Mouse (Mus musculus) heart, postnatal 0 days (tissue): ENCODE measurements at regions not wholly inside any gene's neighbourhood (a gene's known extent, or its start where the extent isn't known, plus 50 kb on each side); places are given as distances from the start of the nearest gene placed in this dataset.

Experiments used
- ATAC-seq: fragments of 200-750 bp; cut with Nextera tagmentation; 2 replicates; pipeline ENCODE4 v1.8.0; 2017; ENCODE audit warnings: low read depth, moderate number of reproducible peaks, moderate library complexity; ENCODE audit not compliant: insufficient read depth
- DNase-seq: peaks from one replicate; pipeline ENCODE4 v3.0.0-alpha.2; 2016; ENCODE audit warnings: low spot score
- H3K27ac ChIP-seq: fragments of 300-500 bp; sonication (generic); 2 replicates; pipeline ENCODE4 v1.5.1; 2014; ENCODE audit warnings: low read depth, mild to moderate bottlenecking
- H3K27me3 ChIP-seq: fragments of 300-500 bp; sonication (generic); 2 replicates; pipeline ENCODE4 v1.6.1; 2014; ENCODE audit warnings: low read length, mixed read lengths; ENCODE audit not compliant: control insufficient read depth, insufficient read depth
- H3K36me3 ChIP-seq: fragments of 300-500 bp; sonication (generic); replicated peaks from 2 replicates; pipeline ENCODE4 v1.6.1; 2014; ENCODE audit warnings: low read length, mixed read lengths; ENCODE audit not compliant: control insufficient read depth, insufficient read depth
- H3K4me1 ChIP-seq: fragments of 300-500 bp; sonication (generic); 2 replicates; pipeline ENCODE4 v1.6.1; 2014; ENCODE audit warnings: antibody characterized with exemption; ENCODE audit not compliant: control insufficient read depth, insufficient read depth
- H3K4me2 ChIP-seq: fragments of 300-500 bp; sonication (generic); 2 replicates; pipeline ENCODE4 v1.6.1; 2014; ENCODE audit warnings: low read depth, mild to moderate bottlenecking, low read length, moderate library complexity
- H3K4me3 ChIP-seq: fragments of 300-500 bp; sonication (generic); 2 replicates; pipeline ENCODE4 v1.5.1; 2014; ENCODE audit warnings: low read depth, low read length
- H3K9ac ChIP-seq: fragments of 300-500 bp; sonication (generic); replicated peaks from 2 replicates; pipeline ENCODE4 v1.6.1; 2014; ENCODE audit warnings: low read depth, low read length, mixed read lengths
- H3K9me3 ChIP-seq: fragments of 300-500 bp; sonication (generic); replicated peaks from 2 replicates; pipeline ENCODE4 v1.6.1; 2016; ENCODE audit warnings: low read length; ENCODE audit not compliant: control insufficient read depth
- CTCF ChIP-seq: IDR thresholded peaks from 2 replicates; pipeline ENCODE4 v1.5.1; 2016; ENCODE audit warnings: antibody characterized with exemption, control low read depth, low read depth
- EP300 ChIP-seq: IDR thresholded peaks from 2 replicates; pipeline ENCODE4 v1.6.1; 2016; ENCODE audit warnings: antibody characterized with exemption, low read depth
- WGBS: fragments of 180-500 bp; shearing (Covaris S2); extraction: QIAGEN DNeasy Blood & Tissue Kit; methylation state at CpG from one replicate; pipeline ENCODE4 v1.1.7; 2014; 5-methylcytosine and 5-hydroxymethylcytosine counted together

DNA sequence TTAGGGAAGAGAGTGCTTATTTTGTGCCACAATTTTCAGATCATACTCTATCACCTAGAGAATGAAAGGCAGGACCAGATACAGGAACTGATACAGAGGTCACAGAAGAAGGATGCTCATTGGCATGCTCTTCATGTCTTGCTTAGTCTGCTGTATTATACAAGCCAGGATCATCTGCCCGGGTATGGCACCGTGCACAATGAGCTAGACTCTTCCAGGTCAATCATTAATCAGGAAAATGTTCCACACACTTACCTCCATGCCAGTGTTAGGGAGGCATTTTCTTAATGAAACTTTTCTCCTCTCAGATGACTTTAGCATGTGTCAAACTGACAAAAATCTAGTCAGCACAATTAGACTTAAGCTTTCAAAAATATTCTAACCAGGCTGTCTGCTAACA, 502.7 kb upstream of the Adamts5 start:
- H3K4me2 ChIP-seq: no peak overlapping the region
- 88% methylated on average over 2 of the region's 2 CpGs for WGBS
- H3K27me3 ChIP-seq: no peaks in the 10 kb centered on the region
- H3K27ac ChIP-seq: no peak overlapping the region
- ATAC-seq (no peak), DNase-seq (no peak)
- H3K36me3 ChIP-seq: no peaks in the 10 kb centered on the region
- H3K4me3 ChIP-seq: no peak overlapping the region
- no peaks in the 10 kb centered on the region for H3K4me1 ChIP-seq
- TF ChIP-seq CTCF (no peak), EP300 (no peak)
- H3K9me3 ChIP-seq: no peaks in the 10 kb centered on the region
- H3K9ac ChIP-seq: no peak overlapping the region

DNA sequence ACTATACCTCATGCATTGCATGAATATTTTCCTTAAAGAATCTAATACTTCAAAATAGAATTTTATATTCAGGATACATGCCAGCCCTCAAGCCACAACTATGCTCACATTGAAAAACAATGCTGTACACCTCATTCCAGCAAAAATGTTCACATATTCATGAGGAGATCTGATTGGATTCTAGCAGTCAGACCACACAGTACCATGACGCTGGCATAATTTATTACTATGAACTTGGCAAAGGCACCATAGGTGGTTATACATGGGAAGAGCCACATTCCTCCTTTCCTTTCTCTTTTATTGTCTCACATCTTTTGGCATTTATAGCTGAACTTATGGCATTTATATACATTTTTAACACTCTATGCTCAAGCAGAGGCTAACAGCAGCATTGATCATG, 499.8 kb upstream of the Adamts5 start:
- Histone ChIP-seq H3K36me3 (no peaks in the 10 kb centered on the region), H3K27me3 (no peaks in the 10 kb centered on the region), H3K4me2 (no peak overlapping the region), H3K27ac (no peak overlapping the region), H3K4me3 (no peak overlapping the region), H3K9me3 (no peaks in the 10 kb centered on the region), H3K4me1 (no peaks in the 10 kb centered on the region), H3K9ac (no peak overlapping the region)
- ATAC-seq (no peak), DNase-seq (no peak)
- WGBS: 83% methylated on average over 1 of the region's 1 CpGs
- TF ChIP-seq EP300: no peak
- no peak for TF ChIP-seq CTCF

DNA sequence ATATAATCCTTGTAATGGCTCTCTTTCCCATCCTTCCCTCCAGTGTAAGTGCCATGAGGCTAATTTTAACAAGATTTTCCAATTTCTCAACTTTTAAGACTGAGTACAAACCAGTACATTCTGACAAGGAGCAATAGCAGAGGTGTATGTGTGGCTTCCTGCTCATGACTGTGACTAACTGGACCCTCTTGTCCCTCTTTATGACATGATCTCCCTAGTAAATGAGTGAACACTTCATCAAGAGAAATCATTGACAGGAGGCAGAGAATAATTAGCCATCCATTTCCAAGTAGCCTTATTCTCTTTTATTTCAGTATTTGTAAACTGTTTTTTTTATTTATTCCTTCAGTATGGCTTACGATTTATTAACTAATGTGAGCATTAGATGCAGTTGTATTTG, 497.7 kb upstream of the Adamts5 start:
- H3K27me3 ChIP-seq: no peaks in the 10 kb centered on the region
- ATAC-seq: no peak
- no peak overlapping the region for H3K4me3 ChIP-seq
- TF ChIP-seq CTCF: no peak
- TF ChIP-seq EP300: no peak
- H3K36me3 ChIP-seq: no peaks in the 10 kb centered on the region
- no peak overlapping the region for H3K9ac ChIP-seq
- 80% methylated on average over 1 of the region's 1 CpGs for WGBS
- no peak overlapping the region for H3K27ac ChIP-seq
- no peaks in the 10 kb centered on the region for H3K4me1 ChIP-seq
- DNase-seq: no peak
- no peak overlapping the region for H3K4me2 ChIP-seq
- H3K9me3 ChIP-seq: no peaks in the 10 kb centered on the region

DNA sequence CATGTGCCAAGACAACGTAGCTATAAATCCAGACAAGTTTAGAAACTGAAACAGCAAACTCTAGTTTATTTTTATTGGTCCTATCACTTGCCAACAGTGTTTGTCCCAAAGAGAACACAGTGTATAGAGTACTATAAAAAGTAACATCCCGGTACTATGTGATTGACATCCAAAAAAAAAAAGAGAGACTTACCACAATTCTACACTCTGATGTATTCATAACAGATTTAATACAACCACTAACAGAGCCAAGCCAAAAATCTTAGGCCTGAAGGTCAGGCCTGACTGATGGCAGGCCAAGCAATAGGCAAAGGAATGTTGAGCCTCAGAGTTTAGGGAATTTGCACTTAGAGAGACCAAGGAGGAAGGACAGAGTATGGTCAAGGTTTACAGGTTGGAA, 495.9 kb upstream of the Adamts5 start:
- H3K4me2 ChIP-seq: no peak overlapping the region
- no peaks in the 10 kb centered on the region for H3K27me3 ChIP-seq
- DNase-seq (no peak), ATAC-seq (no peak)
- no peak overlapping the region for H3K4me3 ChIP-seq
- no peaks in the 10 kb centered on the region for H3K9me3 ChIP-seq
- TF ChIP-seq CTCF (no peak), EP300 (no peak)
- 36% methylated on average over 2 of the region's 2 CpGs for WGBS
- H3K27ac ChIP-seq: no peak overlapping the region
- no peak overlapping the region for H3K9ac ChIP-seq
- no peaks in the 10 kb centered on the region for H3K4me1 ChIP-seq
- H3K36me3 ChIP-seq: no peaks in the 10 kb centered on the region

DNA sequence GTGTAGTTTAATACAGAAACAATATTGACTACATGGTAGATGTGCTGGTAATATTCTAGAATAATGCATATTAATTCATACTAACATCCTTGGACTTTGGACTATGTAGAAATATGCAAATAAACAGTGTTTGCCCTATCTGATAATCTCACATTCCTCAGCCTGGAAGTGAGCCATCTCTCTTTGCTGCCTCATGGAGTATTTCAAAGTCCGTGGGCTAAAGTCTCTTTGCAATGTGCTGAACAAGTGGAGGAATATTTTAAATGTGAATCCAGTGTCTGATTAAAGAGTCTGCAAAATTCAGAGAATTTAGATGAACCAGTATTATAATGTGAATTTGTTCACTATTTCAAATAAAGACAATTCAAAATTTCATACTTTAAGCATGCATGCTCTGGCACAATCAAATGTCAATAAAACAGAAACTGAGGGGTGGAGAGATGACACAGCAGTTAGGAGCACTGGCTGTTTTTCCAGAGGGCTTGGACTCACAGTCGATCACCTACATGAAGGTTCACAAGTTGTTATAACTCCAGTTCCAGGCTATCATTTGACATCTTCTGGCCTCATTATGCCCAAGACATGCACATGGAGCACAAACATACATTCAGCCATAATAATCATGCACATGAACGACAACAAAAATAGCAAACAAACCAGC, 487.6 kb upstream of the Adamts5 start:
- Histone ChIP-seq H3K4me1 (no peaks in the 10 kb centered on the region), H3K4me2 (no peak overlapping the region), H3K9me3 (no peaks in the 10 kb centered on the region), H3K36me3 (no peaks in the 10 kb centered on the region), H3K27me3 (no peaks in the 10 kb centered on the region), H3K4me3 (no peak overlapping the region), H3K27ac (no peak overlapping the region), H3K9ac (no peak overlapping the region)
- no peak for DNase-seq
- 57% methylated on average over 3 of the region's 3 CpGs for WGBS
- no peak for TF ChIP-seq CTCF
- no peak for TF ChIP-seq EP300
- no peak for ATAC-seq

DNA sequence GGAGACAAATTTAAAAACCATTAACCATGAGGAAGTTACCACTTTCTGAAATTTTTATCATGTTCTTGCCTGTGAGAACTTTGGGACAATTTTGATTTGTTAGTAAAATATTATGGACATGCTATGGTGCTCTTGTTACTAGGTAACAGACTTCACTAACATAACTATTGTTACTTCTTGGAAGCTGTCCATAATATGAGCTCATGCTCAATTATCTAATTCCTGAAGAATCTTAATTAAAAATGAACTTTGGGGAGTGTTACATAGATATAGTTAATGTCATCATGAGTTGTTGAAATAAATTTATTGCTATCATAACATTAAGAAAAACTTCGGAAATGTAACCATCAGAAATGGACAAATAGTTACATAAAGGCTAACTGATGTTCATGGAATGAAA, 486.5 kb upstream of the Adamts5 start:
- no peaks in the 10 kb centered on the region for H3K4me1 ChIP-seq
- no peaks in the 10 kb centered on the region for H3K36me3 ChIP-seq
- TF ChIP-seq CTCF (no peak), EP300 (no peak)
- H3K27me3 ChIP-seq: no peaks in the 10 kb centered on the region
- 54% methylated on average over 1 of the region's 1 CpGs for WGBS
- no peak overlapping the region for H3K9ac ChIP-seq
- no peak for ATAC-seq
- H3K27ac ChIP-seq: no peak overlapping the region
- H3K4me3 ChIP-seq: no peak overlapping the region
- no peak overlapping the region for H3K4me2 ChIP-seq
- DNase-seq: no peak
- no peaks in the 10 kb centered on the region for H3K9me3 ChIP-seq
